Mouse (Mus musculus) kidney, postnatal 0 days (tissue): ENCODE measurements around the gene Wdsub1. TPM values are rescaled to one million over a fixed set of nuclear protein-coding genes. Genes with fewer than 3 reads are reported as not detected.

Experiments
- ATAC-seq: fragments of 200-750 bp; cut with Nextera tagmentation; replicated peaks from 2 replicates; pipeline ENCODE4 v1.8.0; 2017; ENCODE audit warnings: low read depth, moderate number of reproducible peaks, moderate TSS enrichment, moderate library complexity; ENCODE audit not compliant: low FRiP score
- DNase-seq: peaks from one replicate; pipeline ENCODE4 v3.0.0-alpha.2; 2016; ENCODE audit warnings: low spot score
- H3K27ac ChIP-seq: fragments of 300-500 bp; sonication (generic); 2 replicates; pipeline ENCODE4 v1.5.1; 2014; ENCODE audit warnings: mild to moderate bottlenecking
- H3K27me3 ChIP-seq: fragments of 300-500 bp; sonication (generic); 2 replicates; pipeline ENCODE4 v1.6.1; 2014; ENCODE audit warnings: low read length, mixed read lengths; ENCODE audit not compliant: insufficient read depth
- H3K36me3 ChIP-seq: fragments of 300-500 bp; sonication (generic); 2 replicates; pipeline ENCODE4 v1.6.1; 2014; ENCODE audit warnings: low read length, mixed read lengths; ENCODE audit not compliant: insufficient read depth
- H3K4me1 ChIP-seq: fragments of 300-500 bp; sonication (generic); replicated peaks from 2 replicates; pipeline ENCODE4 v1.6.1; 2014; ENCODE audit warnings: antibody characterized with exemption, low read length, mixed read lengths; ENCODE audit not compliant: insufficient read depth
- H3K4me2 ChIP-seq: fragments of 300-500 bp; sonication (generic); 2 replicates; pipeline ENCODE4 v1.6.1; 2014; ENCODE audit warnings: mild to moderate bottlenecking, low read length, moderate library complexity, mixed read lengths
- H3K4me3 ChIP-seq: fragments of 300-500 bp; sonication (generic); replicated peaks from 2 replicates; pipeline ENCODE4 v1.5.1; 2014; ENCODE audit warnings: low read depth, low read length
- H3K9ac ChIP-seq: fragments of 300-500 bp; sonication (generic); 2 replicates; pipeline ENCODE4 v1.6.1; 2014; ENCODE audit warnings: low read depth, low read length
- H3K9me3 ChIP-seq: fragments of 300-500 bp; sonication (generic); replicated peaks from 2 replicates; pipeline ENCODE4 v1.6.1; 2016; ENCODE audit warnings: low read length, inconsistent platforms, mixed read lengths
- CTCF ChIP-seq: IDR thresholded peaks from 2 replicates; pipeline ENCODE4 v1.5.1; 2016; ENCODE audit warnings: antibody characterized with exemption, low read depth, mild to moderate bottlenecking, moderate library complexity
- WGBS: fragments of 180-500 bp; shearing (Covaris S2); extraction: QIAGEN DNeasy Blood & Tissue Kit; methylation state at CpG from one replicate; pipeline ENCODE4 v1.1.7; 2014; 5-methylcytosine and 5-hydroxymethylcytosine counted together
- polyA plus RNA-seq: library from polyadenylated mRNA; unstranded; fragments of >200 nt; fragmentation: Nextera tagmentation; extraction: Ambion mirVana; gene quantifications from 2 replicates; pipeline ENCODE4 v1.2.1, GENCODE M21; 2015

Gene Wdsub1
- polyA plus RNA-seq, 1 experiment from 2014 or later = 39.2 TPM

DNA sequence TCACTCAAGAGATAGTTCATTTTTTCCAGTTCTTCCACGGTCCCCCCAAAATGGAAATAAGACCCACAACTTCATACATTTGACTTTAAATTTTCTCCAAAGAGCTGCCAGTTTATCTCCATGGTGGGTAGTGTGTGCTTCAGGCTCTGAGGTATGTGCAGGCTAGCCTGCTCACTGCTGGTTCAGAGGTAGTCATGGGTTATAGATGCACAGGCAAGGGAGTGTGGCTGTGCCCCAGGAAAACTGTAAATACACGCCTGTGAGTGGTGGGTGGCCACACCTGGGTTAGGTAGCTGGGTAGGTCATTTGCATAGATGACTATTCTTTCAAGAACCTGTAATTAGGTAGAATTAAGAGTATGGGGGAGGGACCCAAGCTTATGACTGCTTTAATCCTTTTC, 42.6 kb downstream of the Wdsub1 start:
- no peak overlapping the region for H3K4me3 ChIP-seq
- 75% methylated on average over 2 of the region's 2 CpGs for WGBS
- H3K9ac ChIP-seq = no peak overlapping the region
- no peaks in the 10 kb centered on the region for H3K27me3 ChIP-seq
- DNase-seq (no peak), ATAC-seq (no peak)
- no peaks in the 10 kb centered on the region for H3K9me3 ChIP-seq
- H3K27ac ChIP-seq = no peak overlapping the region
- H3K36me3 ChIP-seq = peaks cover 71% of the 10 kb centered on the region
- H3K4me2 ChIP-seq = no peak overlapping the region
- no peak for TF ChIP-seq CTCF
- H3K4me1 ChIP-seq = no peaks in the 10 kb centered on the region

DNA sequence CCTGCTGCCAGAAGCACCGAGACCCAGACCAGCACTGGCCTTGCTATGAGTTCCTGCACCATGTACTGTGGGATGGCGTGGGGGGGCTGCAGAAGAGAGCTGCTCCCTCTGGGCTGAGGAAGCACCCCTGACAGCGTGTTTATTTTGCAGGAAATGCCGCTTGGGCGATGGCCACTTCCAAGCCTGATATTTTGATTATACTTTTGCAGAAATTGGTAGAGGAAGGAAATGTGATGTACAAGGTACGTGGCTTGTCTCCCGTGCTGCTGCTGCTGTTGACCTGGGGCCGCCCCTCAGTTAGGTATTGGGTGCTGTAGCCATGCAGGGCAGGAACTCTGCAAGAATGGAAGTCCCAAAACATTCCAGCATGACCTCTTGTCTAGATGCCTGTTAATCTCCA, 43.6 kb downstream of the Wdsub1 start:
- ATAC-seq (no peak), DNase-seq (peak; percentile 41)
- 70% methylated on average over 8 of the region's 8 CpGs for WGBS
- H3K36me3 ChIP-seq = peaks cover 73% of the 10 kb centered on the region
- TF ChIP-seq CTCF = no peak
- H3K4me1 ChIP-seq = no peaks in the 10 kb centered on the region
- no peak overlapping the region for H3K4me3 ChIP-seq
- no peaks in the 10 kb centered on the region for H3K9me3 ChIP-seq
- H3K4me2 ChIP-seq = no peak overlapping the region
- no peaks in the 10 kb centered on the region for H3K27me3 ChIP-seq
- H3K27ac ChIP-seq = peak overlapping the region; percentile 73
- H3K9ac ChIP-seq = no peak overlapping the region

DNA sequence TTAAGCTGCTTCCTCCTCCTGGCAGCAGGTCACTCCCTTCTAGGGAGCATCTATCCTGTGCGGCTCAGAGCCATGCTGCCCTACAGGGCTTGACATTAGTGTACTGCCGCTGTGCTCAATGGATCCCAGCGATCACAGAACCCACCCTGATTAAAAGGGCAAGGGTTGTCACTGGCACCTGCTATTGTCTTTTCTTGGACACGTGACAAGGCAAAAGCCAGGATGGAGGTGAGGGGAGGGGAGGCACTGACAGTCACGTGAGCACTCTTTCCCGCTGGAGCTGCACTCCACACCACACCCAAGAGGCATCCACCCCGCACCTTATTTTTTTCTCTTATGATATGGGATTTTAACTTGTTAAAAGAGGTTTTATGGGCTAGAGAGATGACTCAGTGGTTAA, 50.6 kb downstream of the Wdsub1 start:
- WGBS = 82% methylated on average over 7 of the region's 7 CpGs
- peaks cover 49% of the 10 kb centered on the region for H3K36me3 ChIP-seq
- TF ChIP-seq CTCF = no peak

DNA sequence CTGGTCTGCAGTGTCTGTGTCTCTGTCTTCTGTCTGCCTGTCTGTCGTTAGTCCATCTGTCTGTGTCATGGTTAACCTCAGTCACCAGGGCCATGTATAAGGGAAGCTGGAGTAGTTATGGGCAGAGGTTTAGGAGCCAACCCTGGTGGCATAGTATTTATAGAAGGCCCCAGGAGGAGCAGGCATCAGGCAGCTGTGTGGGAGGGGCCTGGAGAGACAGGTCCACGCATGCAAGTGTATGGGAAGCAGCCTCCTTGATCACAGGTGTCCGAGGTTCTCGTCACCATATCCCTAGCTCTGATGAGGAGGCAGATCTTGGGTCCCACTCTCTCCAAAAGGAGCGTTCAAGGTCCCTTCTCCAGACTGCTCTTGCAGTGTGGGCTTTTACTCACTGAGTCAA, 51.5 kb downstream of the Wdsub1 start:
- DNase-seq = no peak
- no peak overlapping the region for H3K27ac ChIP-seq
- peaks cover 46% of the 10 kb centered on the region for H3K36me3 ChIP-seq
- H3K9ac ChIP-seq = no peak overlapping the region
- H3K9me3 ChIP-seq = no peaks in the 10 kb centered on the region
- peaks cover 21% of the 10 kb centered on the region for H3K4me1 ChIP-seq
- H3K4me3 ChIP-seq = no peak overlapping the region
- no peak overlapping the region for H3K4me2 ChIP-seq
- ATAC-seq = no peak
- no peaks in the 10 kb centered on the region for H3K27me3 ChIP-seq
- 80% methylated on average over 5 of the region's 5 CpGs for WGBS
- no peak for TF ChIP-seq CTCF

More for the DNA sequence above, 50.6 kb downstream of the Wdsub1 start:
- Histone ChIP-seq H3K4me1 (peaks cover 21% of the 10 kb centered on the region), H3K4me2 (no peak overlapping the region), H3K9me3 (no peaks in the 10 kb centered on the region), H3K4me3 (no peak overlapping the region), H3K27ac (no peak overlapping the region), H3K9ac (no peak overlapping the region), H3K27me3 (no peaks in the 10 kb centered on the region)
- no peak for DNase-seq
- no peak for ATAC-seq

DNA sequence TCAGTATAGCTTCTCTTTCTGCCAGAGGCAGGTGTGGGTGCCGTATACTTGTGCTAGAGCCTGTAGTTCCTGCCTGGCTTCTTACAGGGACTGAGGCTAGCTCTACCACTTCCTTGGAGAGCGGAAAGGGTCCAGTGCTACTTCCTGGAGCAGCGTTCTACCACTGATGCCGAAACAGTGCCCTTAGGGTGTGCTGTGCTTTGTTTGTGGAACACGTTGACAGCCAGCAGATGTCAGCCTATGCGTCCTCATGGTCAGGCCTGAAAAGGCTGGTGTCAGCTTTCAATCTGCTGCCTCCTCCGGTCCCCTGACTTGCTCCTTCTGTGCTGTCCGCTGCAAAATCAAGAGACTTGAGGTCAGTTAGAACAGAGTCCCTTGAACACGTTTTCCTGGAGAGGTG, 52.2 kb downstream of the Wdsub1 start:
- Histone ChIP-seq H3K36me3 (peaks cover 38% of the 10 kb centered on the region), H3K4me3 (no peak overlapping the region), H3K4me2 (no peak overlapping the region), H3K27me3 (no peaks in the 10 kb centered on the region), H3K4me1 (peaks cover 21% of the 10 kb centered on the region), H3K27ac (peak overlapping the region; percentile 75; the same call in 1 of the 2 replicates), H3K9ac (no peak overlapping the region), H3K9me3 (no peaks in the 10 kb centered on the region)
- peak; percentile 80 for DNase-seq
- ATAC-seq = peak; percentile 57
- 26% methylated on average over 9 of the region's 9 CpGs for WGBS
- peak; percentile 59 for TF ChIP-seq CTCF

DNA sequence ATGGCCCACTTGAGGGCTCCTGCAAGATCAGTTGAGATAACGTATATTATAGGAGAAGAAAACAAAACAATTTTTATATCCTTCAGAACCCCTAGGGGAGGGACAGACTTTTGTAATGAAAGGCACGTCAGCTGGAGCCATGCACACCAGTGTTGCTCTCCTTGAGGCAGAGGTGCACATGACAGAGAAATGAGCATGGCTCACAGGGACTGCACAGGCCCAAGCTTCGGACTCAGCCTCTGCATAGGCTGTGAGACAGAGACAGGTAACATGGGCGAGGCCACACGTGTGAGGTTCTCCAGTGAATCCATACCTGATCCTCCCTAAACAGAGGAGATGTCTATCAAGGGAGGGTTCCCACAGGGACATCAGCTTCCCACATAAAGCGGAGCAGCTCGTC, 52.7 kb downstream of the Wdsub1 start:
- peak overlapping the region; percentile 75 for H3K27ac ChIP-seq
- no peaks in the 10 kb centered on the region for H3K9me3 ChIP-seq
- DNase-seq = peak; percentile 12
- no peak for ATAC-seq
- WGBS = 62% methylated on average over 7 of the region's 7 CpGs
- peaks cover 35% of the 10 kb centered on the region; the same call in 1 of the 2 replicates for H3K36me3 ChIP-seq
- H3K4me3 ChIP-seq = no peak overlapping the region
- no peak for TF ChIP-seq CTCF
- peaks cover 21% of the 10 kb centered on the region for H3K4me1 ChIP-seq
- no peak overlapping the region for H3K4me2 ChIP-seq
- H3K27me3 ChIP-seq = no peaks in the 10 kb centered on the region
- H3K9ac ChIP-seq = no peak overlapping the region
